Mouse (Mus musculus) adrenal gland, postnatal 25 days (tissue): ENCODE data around the gene Magi2. TPM values are rescaled to one million over a fixed set of nuclear protein-coding genes. Genes with fewer than 3 reads are reported as not detected.
A peak's percentile ranks its signal among the peaks of the same experiment; 100 is the strongest.
"Not testable (repeated sequence)": the region's sequence is repeated elsewhere in the genome, so short reads cannot be mapped to it uniquely, and the experiment has no call there.

Experiments used
- DNase-seq: peaks from one replicate; pipeline ENCODE4 v3.0.0; 2021; ENCODE audit warnings: mixed read lengths
- long read RNA-seq: library from polyadenylated mRNA; stranded (forward); transcript quantifications from one replicate; pipeline ENCODE4 v2.0.0, GENCODE M21; 2021
- total RNA-seq: library from RNA; stranded (reverse); gene quantifications from 2 replicates; pipeline ENCODE4 v1.2.3, GENCODE M21; 2021

Gene Magi2
- 10.4 and 12.1 TPM in 2 replicates for total RNA-seq
- long read RNA-seq, partial matches to known transcripts, result 0 of 2 reads
- long read RNA-seq, other reads (novel, unspliced or antisense), result 1 of 2 reads

DNA sequence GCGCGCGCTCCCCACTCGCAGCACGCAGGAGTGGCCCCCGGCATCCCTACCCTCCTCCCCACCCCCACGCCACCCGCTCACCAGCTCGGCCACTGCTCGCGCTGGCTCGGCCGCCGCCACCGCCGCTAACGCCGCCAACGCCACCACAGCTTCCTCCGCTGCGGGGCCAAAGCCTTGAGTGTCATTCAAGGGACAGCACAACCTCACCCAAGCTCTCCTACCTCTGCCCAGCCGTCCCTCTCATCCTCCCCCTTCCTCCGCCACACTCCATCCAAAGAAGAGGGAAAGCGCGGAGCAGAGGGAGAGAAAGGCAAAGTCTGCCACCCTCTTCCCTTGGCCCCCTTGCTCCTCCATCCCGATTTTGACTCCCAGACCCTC lies at the start of gene Magi2:
Magi2 (plus strand) TSS at position 171 of the 378 bp plus-strand sequence.
- DNase-seq, result no peak

DNA sequence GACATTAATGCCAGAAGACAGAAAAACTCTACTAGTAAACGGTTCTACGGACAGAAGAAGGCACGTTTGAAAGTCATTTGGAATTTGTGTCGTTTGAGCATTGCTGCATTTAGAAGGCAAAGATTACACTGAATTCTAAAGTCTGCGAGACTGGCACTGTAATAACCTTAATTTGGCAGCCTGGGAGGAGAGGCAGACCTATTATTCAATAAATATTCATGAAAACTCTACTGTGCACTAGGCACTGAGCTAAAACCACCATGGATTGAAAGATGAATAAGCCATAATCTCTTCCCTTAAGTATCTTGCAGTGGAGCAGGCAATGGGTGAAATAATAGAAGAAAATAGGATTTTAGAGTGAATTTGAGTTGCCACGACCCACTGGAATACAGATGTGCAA lies 48.2 kb upstream of the Magi2 start:
- DNase-seq, result no peak

DNA sequence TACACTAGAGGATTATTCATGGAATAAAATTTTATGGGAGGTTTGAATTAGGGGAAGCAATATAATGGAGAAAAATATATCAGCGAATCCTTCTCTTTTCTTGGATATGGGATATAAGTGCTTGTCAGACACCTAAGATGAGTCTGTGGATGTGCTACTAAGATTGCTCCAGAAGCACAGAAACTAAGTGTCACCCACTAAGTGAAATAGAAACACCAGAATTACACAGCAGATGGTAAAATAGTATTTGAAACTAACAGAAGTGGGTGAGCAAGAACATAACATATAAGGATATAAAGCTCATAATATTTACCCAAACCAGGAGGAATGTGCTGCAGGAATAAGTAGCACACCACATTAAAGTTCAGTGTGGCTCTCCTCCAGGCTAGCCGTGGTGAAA lies 40.7 kb upstream of the Magi2 start:
- DNase-seq, result no peak

DNA sequence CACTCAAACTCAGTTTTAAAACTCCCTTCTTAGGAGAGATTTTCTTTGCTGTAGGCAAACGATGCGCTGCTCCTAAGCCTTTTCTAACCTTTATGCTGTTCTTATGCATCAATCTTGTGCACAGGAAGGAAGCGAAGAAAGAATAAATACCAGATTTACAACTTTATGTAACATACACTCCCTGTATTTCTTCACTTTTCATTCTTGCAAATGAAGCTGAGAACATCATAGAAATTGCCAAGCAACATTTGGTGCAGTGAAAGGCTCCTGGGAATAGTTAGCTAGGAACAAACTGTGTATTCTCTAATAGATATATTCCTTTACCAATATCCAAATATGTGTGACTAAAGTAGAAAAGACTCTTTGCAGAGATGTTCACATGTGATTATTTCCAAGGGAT lies 15.2 kb upstream of the Magi2 start:
- no peak for DNase-seq

DNA sequence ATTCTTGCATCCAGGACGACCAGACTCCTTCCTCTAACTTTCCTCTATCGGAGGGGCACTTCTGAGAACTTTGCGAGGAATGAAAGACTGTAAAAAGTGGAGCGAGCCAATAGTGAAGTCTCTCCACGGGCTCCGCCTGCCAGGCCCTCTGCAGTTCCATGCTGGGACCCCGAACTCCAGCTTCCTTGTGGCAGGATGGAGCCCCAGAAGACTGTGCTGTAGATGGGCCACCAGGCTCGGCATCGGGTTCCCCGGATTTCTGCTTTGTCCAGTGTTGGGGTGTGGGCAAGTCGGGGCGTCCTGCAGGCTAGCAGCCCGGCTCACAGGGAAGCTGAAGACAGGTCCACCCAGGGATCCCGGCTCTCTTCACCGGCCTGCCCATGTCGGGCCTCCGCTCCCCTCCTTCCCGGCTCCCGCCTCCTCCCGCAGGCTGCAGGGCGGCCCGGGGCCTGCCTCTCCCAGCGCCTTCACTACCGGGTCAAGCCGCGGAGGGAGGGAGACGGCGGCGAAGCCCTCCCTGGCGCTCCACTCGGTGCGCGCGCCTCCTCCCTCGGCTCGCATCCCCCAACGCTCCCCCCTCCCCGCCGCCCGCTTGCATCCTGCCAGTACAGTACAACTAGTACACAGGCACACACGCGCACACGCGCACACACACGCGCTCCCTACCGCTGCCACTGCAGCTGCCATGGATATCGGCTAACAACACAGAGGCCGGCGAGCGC lies 531 bp upstream of the Magi2 start:
- DNase-seq, result peak; percentile 82

DNA sequence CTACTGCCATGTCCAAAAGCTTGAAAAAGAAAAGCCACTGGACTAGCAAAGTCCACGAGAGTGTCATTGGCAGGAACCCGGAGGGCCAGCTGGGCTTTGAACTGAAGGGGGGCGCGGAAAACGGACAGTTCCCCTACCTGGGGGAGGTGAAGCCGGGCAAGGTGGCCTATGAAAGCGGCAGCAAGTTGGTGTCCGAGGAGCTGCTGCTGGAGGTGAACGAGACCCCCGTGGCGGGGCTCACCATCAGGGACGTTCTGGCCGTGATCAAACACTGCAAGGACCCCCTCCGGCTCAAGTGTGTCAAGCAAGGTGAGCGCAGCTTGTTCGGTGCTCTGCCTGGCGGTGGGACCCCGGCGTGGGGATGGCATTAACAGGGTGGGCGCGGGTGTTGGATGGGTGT lies 445 bp downstream of the Magi2 start:
- peak; percentile 13 for DNase-seq

DNA sequence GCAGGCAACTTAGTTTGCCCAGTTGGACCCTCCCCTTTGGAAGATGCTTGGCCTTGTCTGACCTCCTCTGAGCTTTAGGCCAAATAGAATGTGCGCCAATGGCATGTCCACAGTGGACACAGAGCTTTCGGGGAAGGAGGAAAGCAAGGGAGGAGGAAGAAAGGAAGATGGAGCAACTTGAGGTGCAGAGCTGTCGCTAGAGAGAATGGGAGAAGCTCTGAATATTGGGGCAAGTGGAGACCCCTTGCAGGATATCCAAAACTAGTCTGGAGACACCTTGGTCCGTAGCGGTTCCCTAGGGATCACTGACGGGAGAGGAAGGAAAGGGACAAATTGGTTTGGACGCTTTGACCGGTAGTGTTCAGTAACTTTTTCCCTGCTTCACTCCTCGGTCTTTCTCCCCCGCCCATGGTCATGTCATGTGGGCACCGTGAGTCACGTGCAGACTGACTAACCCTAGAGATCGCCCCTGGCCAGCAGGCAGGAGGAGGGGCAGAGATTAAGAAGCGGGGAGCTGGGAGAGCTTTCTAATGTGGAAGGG lies 1.0 kb downstream of the Magi2 start:
- peak; percentile 75 for DNase-seq

DNA sequence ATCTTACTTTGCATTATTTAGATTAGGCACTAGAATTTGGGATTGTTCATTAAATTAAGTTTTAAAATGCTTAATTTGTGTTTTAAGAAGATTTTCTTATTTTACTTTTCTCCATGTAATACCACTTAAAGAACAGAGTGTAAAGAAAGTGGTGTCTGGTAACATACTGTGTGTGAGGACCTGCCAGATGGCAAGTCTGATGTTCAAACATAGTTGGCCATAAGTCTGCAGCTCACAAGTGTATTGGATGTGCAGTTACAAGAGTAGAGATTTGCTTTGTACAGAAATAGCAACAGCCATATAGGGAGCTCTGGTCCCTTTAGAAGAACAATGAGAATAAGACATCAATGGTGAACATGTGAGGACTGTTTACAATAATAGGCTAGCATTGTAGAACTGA lies 15.0 kb downstream of the Magi2 start:
- no peak for DNase-seq

DNA sequence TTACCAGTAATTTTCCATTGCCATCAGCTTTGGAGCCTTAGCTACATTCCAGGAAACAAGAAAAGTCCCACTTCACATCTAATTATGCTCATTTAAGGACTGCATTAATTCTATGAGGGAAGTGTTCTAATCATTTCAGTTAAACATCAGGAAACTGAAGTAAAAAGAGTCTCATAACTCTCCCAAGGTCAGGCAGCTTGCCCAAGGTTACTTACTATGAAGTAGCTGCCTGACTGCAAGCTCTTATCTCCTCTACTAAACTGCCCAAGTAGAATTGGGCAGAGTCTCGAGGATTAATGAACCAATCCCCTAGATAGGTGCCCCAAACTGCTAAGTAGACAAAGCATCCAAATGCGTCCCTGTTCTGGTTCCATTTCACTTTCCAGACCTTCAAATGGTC lies 19.6 kb downstream of the Magi2 start:
- DNase-seq, result peak; percentile 47

DNA sequence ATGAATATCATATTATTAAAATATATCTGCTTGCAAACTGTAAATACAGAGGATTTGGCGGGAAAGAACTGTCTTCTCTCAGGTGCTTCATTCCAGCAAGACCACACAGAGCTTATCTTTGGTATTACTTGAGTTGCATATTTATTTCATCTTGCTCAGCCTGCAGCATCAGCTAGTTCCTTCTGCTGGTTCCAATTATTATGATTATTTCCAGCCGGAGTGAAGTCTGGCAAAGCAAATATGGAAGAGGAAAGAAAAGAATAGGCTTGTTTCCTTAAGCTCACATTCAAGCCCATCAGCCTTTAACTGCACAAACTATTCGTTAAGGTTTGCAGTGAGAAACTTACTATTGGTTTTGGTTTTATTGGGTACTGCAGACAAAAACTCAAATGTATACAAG lies 20.4 kb downstream of the Magi2 start:
- DNase-seq, result no peak

DNA sequence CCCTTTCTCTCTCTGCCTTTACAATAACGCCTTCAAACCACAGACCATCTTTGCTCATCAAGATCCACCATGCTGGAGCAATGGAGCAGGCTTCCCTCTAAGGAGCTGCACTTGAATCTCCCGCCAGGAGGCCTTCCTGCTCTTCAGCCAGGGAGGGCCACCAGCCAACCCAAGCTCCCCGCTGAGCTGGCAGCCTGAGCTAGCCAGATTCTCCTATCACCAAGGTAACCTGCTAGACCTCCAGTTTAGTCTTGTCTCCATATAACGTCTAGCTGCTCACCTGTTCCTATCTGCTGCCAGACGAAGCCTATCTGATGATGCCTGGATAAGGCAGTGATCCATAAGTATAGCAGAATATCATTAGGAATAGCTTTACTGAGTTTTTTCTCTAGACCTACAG lies 36.0 kb downstream of the Magi2 start:
- DNase-seq, result no peak

DNA sequence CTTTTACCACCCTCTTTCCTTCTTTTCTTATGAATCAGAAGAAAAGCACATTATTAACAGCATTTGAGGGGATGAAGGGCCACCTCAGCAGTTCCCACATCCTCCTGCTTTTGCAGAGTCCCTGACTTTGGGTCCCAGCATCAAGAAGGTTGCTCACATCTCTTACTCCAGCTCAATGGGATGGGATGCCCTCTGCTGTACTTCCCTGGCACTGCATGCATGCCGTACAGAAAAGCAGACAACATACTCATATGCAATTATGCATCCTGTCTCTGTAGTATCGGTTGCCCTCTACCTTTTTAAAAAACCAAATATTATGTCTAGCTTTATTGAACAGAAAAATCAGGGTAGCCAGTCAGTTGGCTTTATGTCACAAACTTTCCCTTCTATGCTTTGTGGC lies 37.8 kb downstream of the Magi2 start:
- peak; percentile 11 for DNase-seq

DNA sequence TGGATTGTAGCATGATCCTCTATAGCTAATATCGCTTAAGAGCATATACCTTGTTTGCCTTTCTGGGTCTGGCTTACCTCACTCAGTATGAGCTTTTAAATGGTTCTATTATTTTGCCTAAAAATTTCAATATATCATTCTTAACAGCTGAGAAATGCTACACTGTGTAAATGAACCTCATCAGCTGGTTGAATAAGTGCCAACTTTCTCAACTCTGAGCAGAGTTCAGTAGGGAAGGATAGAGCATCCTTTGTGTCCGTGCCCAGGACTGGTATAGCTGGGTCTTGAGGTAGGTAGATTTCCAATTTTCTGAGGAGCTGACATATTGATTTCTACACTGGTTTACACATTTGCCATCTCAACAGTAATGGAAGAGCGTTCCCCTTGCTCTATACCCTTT lies 65.7 kb downstream of the Magi2 start:
- no peak for DNase-seq

DNA sequence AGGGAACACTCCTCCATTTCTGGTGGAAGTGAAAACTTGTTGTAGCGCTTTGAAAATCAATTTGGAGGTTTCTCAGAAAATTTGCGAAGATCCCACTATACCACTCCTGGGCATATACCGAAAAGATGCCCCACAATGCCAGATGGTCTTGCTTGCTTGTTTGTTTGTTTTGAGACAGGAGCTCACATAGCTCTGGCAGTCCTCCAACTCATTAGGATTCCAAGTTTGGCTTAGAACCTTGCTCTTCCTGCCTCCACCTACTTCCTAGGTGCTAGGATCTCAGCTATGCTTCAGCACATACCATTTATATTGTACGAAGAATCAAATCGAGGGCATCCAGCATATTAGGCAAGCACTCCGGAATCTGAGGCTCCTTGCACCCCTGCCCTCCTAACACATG lies 79.8 kb downstream of the Magi2 start:
- DNase-seq, result no peak

DNA sequence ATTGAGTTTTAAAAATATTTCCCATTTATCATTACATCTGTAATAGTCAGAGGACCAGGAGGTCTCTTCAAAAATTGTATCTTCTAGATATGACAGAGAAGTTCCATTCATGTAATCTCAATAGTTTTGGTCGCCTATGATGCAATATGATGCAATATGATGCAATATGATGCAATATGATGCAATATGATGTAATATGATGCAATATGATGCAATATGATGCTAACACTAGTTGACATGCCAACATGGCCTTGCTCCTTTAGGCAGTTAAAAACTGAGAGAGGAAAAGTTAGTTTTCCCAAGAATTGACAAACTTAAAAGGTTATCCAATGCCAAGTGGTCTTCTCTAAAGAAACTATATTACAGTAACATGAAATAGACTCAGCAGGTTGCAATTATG lies 83.0 kb downstream of the Magi2 start:
- no peak for DNase-seq

DNA sequence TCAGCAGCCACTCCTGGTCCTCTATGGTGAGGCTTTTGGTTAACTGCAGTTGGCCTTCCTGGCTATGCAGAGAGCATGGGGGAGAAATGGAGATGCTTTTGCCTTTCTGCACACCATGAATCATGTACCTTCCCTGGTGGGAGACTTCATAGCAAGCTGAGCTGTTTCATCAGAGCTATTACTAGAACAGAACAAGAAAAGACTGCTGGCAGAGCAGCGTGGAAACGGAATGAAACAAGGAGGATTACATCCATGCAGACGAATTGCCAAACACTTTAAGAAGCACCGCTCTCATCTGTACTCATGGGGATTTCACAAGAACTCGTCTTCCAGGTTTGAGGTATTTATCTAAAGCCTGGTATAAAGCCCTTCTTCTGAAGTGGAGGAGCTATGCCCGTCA lies 95.7 kb downstream of the Magi2 start:
- no peak for DNase-seq

DNA sequence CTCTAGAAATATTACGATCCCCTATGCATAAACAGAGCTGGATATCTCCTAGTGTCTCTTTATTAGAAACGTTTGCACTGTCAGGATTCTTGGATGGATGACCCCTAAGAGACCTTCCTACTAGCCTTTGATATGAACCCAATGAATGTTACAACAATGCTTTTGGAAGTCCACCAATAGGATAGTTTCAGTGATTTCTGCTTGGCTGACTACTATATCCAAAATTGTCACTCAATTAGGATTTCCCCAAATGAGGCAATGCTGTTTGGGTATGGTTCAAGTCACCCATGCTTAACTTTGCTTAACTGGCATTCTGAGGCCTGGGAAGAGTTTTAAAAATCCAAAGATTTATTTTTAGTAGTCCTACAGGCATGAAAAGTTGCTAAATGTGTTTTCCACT lies 110.7 kb downstream of the Magi2 start:
- DNase-seq, result no peak

DNA sequence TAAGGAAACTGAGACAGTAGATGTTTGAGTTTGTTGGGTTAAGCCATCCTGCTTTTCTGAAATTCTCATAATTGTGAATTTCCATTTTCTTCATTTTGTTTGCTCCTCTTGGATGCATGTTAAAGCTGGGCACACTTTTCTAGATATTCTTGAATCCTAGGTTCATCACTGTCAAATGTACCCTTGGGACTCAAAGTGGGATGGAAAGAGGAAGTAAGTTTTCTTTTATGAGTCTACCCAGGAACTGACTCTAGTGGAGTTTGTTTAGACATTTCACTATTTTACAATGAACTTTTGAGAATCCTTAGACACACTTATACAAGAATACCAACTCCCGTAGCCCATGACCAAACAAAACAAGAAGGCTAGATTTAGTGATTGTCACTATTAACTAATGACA lies 141.3 kb downstream of the Magi2 start:
- DNase-seq, result no peak

DNA sequence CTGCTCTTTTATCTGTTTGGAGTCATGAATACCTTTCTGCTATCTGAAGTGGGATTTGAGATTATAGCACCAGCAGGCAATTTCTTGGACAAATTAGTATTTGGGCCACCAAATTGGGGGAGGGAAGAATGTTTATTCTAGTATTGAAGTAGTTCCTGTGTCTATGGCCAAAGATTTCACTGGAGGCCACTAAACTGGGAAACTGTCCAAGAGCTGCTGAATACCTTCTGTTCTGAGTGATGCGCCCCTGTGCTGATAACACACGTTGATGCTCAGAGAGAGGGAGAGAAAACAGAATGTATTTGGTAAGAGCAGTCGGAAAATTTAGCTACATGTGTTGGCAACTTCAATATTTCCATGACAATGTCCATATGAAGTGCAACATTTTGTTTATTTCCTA lies 169.0 kb downstream of the Magi2 start:
- no peak for DNase-seq

DNA sequence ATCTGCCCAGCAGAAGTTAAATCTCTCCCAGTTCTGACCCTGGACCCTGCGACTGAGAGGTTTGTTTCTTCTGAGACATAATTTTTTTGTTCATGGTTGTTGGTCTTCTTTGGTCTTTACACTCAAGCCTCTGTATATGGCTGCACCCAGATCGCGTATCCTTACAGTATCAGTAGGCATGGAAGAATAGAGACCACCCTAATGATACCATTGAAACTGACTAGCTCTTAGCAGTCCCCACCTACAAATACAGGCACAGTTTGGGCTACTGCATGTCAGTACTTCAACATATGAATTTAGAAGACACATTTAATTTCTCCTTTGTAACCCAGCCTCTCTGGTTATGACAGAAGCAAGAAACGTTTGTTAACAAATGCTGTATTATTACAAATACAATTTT lies 173.5 kb downstream of the Magi2 start:
- no peak for DNase-seq

DNA sequence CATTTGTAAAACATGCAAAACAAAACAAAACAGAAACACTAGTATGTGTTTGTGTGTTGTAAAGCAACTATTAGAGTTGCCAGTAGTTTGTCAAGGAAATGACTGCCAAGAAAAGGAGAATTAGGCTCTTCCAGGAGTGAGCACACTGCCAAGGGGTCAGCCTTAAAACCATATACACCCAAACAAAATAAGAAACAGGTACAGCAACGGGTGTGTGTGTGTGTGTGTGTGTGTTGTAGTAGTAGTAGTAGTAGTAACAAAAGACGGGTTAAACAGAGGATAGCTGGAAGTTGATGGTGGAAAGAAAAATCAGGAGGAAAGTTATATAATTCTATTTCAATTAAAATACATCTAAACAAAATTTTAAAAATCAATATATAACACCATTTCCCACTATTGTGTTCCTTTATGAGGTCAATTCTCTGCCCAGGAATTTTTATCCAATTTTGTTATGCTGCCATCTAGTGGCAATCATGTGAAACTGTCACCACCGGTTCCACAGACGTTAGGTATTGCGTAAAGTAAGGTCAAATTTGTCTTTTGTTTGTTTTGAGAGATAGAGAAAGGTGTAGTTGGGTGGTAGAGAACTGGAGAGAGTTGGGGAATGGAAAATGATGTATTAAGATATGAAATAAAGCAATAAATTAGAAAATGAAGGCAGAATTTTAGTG lies 174.0 kb downstream of the Magi2 start:
- DNase-seq, result no peak

DNA sequence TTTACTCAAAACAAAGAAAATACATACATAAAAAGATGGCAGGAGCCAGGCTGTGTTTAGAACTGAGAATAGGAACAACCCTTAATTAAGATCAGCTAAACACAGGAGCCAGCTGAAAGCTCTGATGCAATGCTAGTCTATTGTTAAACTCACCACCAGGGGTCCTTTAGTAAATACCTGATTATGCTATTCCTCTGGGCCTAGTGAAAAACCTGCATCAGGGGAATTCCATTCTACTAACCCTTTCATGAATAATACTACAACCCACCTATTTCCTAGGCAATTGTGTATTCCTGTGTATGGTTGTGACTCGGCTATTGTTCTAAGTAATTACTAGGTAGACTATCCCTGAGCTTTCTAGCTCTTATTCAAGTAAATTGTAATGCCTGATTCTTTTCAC lies 177.4 kb downstream of the Magi2 start:
- DNase-seq, result not testable (repeated sequence)

DNA sequence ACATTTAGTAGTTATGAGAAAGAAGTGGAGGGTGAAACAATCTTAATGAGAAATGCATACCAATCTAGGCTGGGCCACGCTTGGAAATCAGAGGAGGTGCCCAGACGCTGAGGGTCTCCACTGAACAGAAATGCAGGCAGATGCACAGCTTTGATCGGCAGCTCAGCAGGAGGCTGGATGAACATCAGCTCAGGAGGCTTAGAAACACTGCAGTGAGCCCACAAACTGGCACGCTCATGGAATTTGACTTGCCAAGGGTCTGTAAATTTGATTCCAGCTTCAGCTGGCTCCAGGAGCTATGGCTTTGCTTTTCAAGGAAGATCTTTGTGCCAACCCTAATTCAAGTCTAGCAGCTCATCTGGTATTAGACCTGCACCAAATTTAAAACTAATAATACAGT lies 187.7 kb downstream of the Magi2 start:
- no peak for DNase-seq

DNA sequence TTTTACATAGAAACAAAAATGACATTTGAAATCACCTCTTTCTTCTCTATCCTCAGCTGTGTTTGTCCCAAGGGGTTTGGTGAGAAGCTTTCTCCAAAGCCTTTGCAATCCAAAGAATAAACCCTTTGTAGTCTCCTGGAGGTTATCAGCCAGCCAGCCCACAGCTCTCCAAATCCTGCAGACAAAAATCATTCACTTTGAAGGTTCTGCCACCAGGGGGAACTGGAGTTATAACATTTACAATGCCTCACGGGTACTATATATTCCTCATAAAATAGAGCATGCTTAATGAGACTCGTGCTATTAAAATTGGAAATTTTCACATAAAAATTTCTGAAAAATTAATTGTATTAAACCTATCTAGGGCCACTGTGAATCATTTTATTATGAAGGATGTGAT lies 202.5 kb downstream of the Magi2 start:
- DNase-seq, result no peak
